Mouse (Mus musculus): ENCODE results near the gene Ltbr. TPM values are rescaled to one million over a fixed set of nuclear protein-coding genes. Genes with fewer than 3 reads are reported as not detected.

Gene Ltbr
- total RNA-seq (2021) = 1 to 10 TPM; 6.6 to 9.8 TPM
- long read RNA-seq, experiment 1, transcript Ltbr-201 (10 exons, 2,107 nt) = major isoform, 6 of 8 reads
- long read RNA-seq, experiment 1, partial matches to known transcripts = 2 of 8 reads
- long read RNA-seq, experiment 1, other reads (novel, unspliced or antisense) = 0 of 8 reads
- long read RNA-seq, experiment 2, transcript Ltbr-201 (10 exons, 2,107 nt) = major isoform, 5 of 8 reads
- long read RNA-seq, experiment 2, partial matches to known transcripts = 1 of 8 reads
- long read RNA-seq, experiment 2, other reads (novel, unspliced or antisense) = 2 of 8 reads

DNA sequence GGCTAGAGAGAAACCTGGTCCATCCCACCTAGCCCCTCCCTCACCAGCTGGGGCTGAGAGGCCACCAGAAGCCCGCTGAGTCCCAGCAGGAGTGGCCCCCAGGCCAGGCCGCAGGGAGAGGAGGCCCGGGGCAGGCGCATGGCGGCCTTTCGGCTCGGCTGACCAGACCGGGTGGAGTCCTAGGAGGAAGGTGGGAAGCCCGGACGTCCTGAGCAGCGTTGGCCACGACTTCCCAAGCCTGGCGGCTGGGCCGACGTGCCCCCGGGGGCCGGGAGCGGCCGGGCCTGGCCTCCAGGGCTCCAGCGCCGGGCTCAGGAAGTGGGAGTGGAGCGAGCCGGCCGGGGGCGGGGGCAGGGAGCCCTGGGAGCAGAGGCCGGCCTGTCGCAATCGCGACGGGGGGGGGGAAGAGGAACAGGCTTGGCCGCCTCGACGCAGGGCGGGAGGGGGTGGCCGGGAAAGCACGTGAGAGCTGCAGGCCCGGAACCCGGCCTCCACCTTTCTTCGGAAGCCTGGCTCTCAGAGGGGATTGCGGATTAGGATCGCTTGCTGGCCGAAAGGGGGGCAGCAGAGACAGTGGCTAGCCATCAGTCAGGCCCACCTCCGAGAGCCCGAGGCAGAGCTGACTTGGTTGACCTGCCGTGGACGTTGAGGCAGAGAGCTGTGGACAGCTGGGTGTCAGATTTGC is at the start of gene Ltbr:
TSS of gene Ltbr (minus strand) at position 340 of the 685 bp plus-strand sequence.
- H3K27ac ChIP-seq = peak within 1 kb of the TSS; percentile 80
- peak; percentile 22 to 35 for DNase-seq (ENCODE audit: low spot score in 2 of 2)
- TF ChIP-seq CTCF (conservative IDR thresholded peaks at IDR 0.05) = no peak
- peak within 1 kb of the TSS; percentile 58 for H3K4me3 ChIP-seq

- no peak overlapping the region for H3K4me3 ChIP-seq
- H3K27ac ChIP-seq = no peak overlapping the region
- TF ChIP-seq CTCF (conservative IDR thresholded peaks at IDR 0.05) = no peak
- DNase-seq (ENCODE audit: low spot score in 2 of 2) = no peak
Measured at GRCm38 (mm10) chr6:125363021-125363420, 49.3 kb upstream of the Ltbr start.

DNA sequence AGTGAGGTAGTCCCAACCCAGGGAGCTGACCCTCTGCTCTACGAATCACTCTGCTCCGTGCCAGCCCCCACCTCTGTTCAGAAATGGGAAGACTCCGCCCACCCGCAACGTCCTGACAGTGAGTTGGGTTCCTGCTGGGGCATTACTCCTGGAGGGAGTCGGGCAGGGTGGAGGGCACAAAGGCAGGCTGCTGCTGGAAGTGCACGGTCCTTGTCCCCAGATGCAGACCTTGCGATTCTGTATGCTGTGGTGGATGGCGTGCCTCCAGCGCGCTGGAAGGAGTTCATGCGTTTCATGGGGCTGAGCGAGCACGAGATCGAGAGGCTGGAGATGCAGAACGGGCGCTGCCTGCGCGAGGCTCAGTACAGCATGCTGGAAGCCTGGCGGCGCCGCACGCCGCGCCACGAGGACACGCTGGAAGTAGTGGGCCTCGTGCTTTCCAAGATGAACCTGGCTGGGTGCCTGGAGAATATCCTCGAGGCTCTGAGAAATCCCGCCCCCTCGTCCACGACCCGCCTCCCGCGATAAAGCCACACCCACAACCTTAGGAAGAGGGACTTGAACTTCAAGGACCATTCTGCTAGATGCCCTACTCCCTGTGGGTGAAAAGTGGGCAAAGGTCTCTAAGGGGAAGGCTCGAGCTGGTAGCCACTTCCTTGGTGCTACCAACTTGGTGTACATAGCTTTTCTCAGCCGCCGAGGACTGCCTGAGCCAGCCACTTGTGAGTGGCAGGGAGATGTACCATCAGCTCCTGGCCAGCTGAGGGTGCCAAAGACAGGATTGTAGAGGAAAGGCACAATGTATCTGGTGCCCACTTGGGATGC is 48.0 kb upstream of the Ltbr start:
- no peak overlapping the region for H3K27ac ChIP-seq
- no peak overlapping the region for H3K4me3 ChIP-seq
- TF ChIP-seq CTCF (conservative IDR thresholded peaks at IDR 0.05) = peak; percentile 74
- peak in 1 of 2 experiments; percentile 40 for DNase-seq (ENCODE audit: low spot score in 2 of 2)

- no peak for DNase-seq (ENCODE audit: low spot score in 2 of 2)
- Histone ChIP-seq H3K4me3 (no peak overlapping the region), H3K27ac (no peak overlapping the region)
- no peak for TF ChIP-seq CTCF (conservative IDR thresholded peaks at IDR 0.05)
Measured at GRCm38 (mm10) chr6:125360846-125361245, 47.2 kb upstream of the Ltbr start.

DNA sequence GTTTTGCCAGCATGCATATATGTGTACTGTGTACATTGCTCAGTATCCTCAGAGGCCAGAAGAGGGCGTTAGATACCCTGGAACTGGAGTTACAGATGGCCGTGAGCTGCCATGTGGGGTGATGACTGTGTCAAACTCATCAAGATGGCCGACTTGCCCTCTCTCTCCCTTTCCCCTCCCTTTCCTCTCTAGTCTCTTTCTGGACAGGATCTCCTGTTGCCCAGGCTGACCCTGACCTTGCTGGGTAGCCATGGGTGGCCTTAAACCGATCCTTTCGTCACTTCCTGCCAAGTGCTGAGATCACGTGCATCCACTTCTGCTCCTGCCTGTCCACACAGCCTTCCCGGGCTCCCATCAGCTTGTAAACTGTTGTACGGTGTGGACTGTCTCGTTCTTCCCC is 46.3 kb upstream of the Ltbr start:
- no peak overlapping the region for H3K4me3 ChIP-seq
- 0 out of 2 replicates have a peak, but pooled peaks have one; percentile 28 for TF ChIP-seq CTCF (conservative IDR thresholded peaks at IDR 0.05)
- DNase-seq (ENCODE audit: low spot score in 2 of 2) = no peak
- no peak overlapping the region for H3K27ac ChIP-seq

DNA sequence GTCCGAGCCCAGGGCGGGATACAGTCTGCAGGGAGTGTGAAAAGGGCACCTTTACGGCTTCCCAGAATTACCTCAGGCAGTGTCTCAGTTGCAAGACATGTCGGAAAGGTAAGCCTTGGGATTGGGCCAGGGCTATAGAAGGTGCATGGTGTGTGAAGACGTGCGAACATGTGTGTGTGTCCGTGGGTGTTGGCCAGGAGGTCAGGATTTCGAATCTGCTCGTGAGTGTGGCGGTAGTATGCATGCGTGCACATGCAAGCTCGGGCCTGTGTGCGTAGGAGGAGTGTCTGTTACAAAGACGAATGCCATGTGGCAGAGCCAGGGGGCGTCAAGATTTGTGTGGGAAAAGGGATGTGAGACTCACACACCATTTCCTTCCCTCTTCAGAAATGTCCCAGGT is 43.6 kb upstream of the Ltbr start:
- Histone ChIP-seq H3K27ac (no peak overlapping the region), H3K4me3 (no peak overlapping the region)
- no peak for TF ChIP-seq CTCF (conservative IDR thresholded peaks at IDR 0.05)
- peak in 1 of 2 experiments; percentile 18 for DNase-seq (ENCODE audit: low spot score in 2 of 2)

DNA sequence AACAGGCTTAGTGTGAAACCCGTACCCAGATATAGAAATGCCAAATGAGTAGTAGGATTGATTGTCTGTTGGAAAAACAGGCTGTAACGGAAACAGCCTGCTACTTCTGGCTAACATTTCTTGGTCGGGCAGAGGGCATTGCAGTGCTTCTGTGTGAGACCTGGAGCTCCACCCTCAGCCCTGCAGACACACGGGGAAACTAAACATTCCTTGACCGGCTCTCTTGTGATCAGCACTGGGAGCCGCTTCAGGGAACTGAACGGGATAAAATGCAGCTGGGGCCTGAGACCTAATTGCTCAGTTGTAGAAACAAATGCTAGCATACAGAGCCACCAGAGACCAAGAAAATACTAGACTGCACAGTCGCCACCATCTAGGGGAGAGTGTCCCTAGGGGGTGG is 42.6 kb upstream of the Ltbr start:
- no peak for TF ChIP-seq CTCF (conservative IDR thresholded peaks at IDR 0.05)
- DNase-seq (ENCODE audit: low spot score in 2 of 2) = no peak
- H3K4me3 ChIP-seq = no peak overlapping the region
- H3K27ac ChIP-seq = no peak overlapping the region

DNA sequence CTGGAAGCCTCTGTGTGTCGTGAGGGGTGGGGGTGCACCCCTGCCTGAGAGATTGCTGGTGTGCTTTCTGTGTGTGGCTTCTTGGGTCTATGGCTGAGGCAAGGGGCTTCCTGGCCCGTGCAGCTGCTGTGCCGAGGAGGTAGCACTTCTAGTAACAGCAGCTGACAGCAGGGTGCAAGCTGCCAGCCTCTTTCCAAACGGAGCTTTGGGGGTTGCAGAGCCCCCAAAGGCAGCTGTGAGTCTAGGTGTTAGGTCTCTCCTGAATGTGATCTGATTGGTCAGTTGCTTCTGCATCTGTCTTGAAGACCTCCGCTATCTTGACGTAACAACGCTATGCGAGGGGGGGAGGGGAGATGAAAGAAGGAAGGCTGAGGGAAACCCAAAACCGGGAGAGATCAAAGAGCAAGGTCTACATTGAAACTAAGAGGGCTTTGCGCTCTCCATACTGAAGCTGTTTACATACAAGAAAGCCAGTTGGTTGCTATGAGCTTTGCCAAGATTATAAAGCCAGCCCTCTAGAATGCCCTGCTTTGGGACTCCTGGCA is 41.6 kb upstream of the Ltbr start:
- TF ChIP-seq CTCF (conservative IDR thresholded peaks at IDR 0.05) = no peak
- no peak overlapping the region for H3K4me3 ChIP-seq
- DNase-seq (ENCODE audit: low spot score in 2 of 2) = no peak
- peak overlapping the region; percentile 54 for H3K27ac ChIP-seq

DNA sequence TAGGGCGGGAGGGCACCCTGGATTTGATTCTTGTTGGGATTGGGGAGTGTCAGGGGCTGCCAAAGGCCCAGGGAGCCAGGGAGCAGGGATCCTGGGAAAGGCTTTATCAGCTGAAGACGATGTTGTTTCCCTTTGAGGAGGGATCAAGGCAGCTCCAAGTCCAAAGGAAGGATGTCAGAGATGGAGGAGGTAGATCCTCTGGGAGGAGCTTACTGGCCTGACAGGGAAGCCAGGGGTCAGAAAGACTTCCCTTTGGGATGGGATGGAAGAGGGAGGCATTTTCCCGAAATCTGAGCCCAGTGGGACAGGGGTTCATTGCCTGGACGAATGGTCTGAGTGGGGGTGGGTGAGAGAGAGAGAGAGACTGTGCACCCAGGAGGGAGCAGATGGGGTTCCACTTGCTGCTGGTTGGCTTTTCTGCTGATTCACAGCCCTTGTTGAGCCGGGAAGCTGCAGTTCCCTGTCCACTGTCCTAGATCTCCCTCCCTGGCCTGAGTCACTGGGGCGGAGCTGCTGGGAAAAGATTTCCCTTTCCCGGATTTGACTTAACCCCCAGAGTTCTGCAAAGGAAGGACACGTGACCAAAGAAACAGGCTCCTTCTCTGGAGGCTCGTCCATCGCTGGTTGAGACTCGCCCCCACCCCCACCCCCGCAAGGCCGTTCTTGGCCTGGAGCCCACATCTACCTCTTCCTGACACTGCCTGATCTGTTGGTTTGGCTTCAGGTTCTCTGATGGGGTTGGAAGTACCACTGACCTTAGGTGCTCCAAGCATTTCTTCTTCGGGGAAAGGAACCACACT is 40.9 kb upstream of the Ltbr start:
- Histone ChIP-seq H3K27ac (peak overlapping the region; percentile 54), H3K4me3 (no peak overlapping the region)
- no peak for TF ChIP-seq CTCF (conservative IDR thresholded peaks at IDR 0.05)
- DNase-seq (ENCODE audit: low spot score in 2 of 2) = no peak

DNA sequence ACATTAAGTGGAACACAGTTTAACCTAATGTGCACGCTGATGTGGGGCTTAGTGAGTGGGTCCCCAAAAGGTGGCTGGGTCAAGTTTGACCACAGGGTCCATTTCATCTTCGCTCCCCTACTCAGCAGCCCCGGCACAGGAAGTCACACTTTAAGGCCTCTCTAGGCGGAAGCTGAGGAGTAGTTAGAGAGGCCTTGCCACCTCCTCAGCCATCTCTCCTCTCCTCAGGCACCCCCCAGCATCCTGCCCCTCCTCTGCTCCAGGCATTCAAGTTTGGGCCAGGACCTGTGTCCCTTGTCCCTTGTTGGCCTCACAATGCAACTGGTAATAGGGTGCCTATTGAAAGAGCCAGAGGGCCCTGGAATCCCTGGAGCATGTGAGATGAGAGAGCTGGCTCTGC is 40.0 kb upstream of the Ltbr start:
- no peak for DNase-seq (ENCODE audit: low spot score in 2 of 2)
- H3K4me3 ChIP-seq = no peak overlapping the region
- no peak for TF ChIP-seq CTCF (conservative IDR thresholded peaks at IDR 0.05)
- no peak overlapping the region; the same call in 1 of the 2 replicates for H3K27ac ChIP-seq

- Histone ChIP-seq H3K4me3 (no peak overlapping the region), H3K27ac (peak overlapping the region; percentile 14; the same call in 1 of the 2 replicates)
- DNase-seq (ENCODE audit: low spot score in 2 of 2) = no peak
- TF ChIP-seq CTCF (conservative IDR thresholded peaks at IDR 0.05) = no peak
Measured at GRCm38 (mm10) chr6:125353221-125353620, 39.5 kb upstream of the Ltbr start.

GRCm38 (mm10) chr6:125352811-125353210 is 39.1 kb upstream of the Ltbr start:
- H3K27ac ChIP-seq = peak overlapping the region; percentile 14; the same call in 1 of the 2 replicates
- TF ChIP-seq CTCF (conservative IDR thresholded peaks at IDR 0.05) = no peak
- DNase-seq (ENCODE audit: low spot score in 2 of 2) = no peak
- no peak overlapping the region for H3K4me3 ChIP-seq

All from layer of hippocampus, adult 2 months (tissue).